Mouse (Mus musculus) monocyte, adult 5-6 weeks (primary cell): ENCODE results near the gene Cbfb. TPM values are rescaled to one million over a fixed set of nuclear protein-coding genes. Genes with fewer than 3 reads are reported as not detected.
A peak's percentile ranks its signal among the peaks of the same experiment; 100 is the strongest.
"Not testable (repeated sequence)": the region's sequence is repeated elsewhere in the genome, so short reads cannot be mapped to it uniquely, and the experiment has no call there.

Source experiments
- ATAC-seq: fragments of 153-309, 156-312 bp; replicated peaks from 2 replicates; pipeline ENCODE4 v1.8.0; 2017; ENCODE audit warnings: mild to moderate bottlenecking; ENCODE audit not compliant: low TSS enrichment, insufficient number of reproducible peaks, severe bottlenecking, poor library complexity, low FRiP score
- total RNA-seq: library from RNA; stranded (forward); fragments of 200-1000, 200-491, 200-594 nt; gene quantifications from 3 replicates; pipeline ENCODE4 v1.2.3, GENCODE M21; 2017

Gene Cbfb
- total RNA-seq, 1 experiment from 2014 or later, result 167 TPM

- peak; percentile 44; the same call in 1 of the 2 replicates for ATAC-seq
These were observed 1.5 kb downstream of the Cbfb start for GRCm38 (mm10) chr8:105172003-105172362.

- not testable (repeated sequence) for ATAC-seq
These were observed 4.8 kb downstream of the Cbfb start for GRCm38 (mm10) chr8:105175287-105175686.

- no peak for ATAC-seq
These were observed 7.8 kb downstream of the Cbfb start for GRCm38 (mm10) chr8:105178211-105178800.

GRCm38 (mm10) chr8:105182201-105182600, 11.7 kb downstream of the Cbfb start:
- ATAC-seq, result no peak

- ATAC-seq, result no peak
These were observed 16.1 kb downstream of the Cbfb start for GRCm38 (mm10) chr8:105186467-105187005.

- no peak for ATAC-seq
These were observed 21.7 kb downstream of the Cbfb start for GRCm38 (mm10) chr8:105192182-105192581.

GRCm38 (mm10) chr8:105205748-105206147, 35.3 kb downstream of the Cbfb start:
- ATAC-seq, result no peak

GRCm38 (mm10) chr8:105206766-105207275, 36.3 kb downstream of the Cbfb start:
- no peak for ATAC-seq

- ATAC-seq, result no peak
These were observed 37.3 kb downstream of the Cbfb start for GRCm38 (mm10) chr8:105207675-105208273.

- no peak for ATAC-seq
These were observed 39.0 kb downstream of the Cbfb start for GRCm38 (mm10) chr8:105209153-105210110.

- no peak for ATAC-seq
These were observed 43.6 kb downstream of the Cbfb start for GRCm38 (mm10) chr8:105214104-105214503.

- peak; percentile 68 for ATAC-seq
These were observed 47.5 kb downstream of the Cbfb start for GRCm38 (mm10) chr8:105217926-105218522.

- no peak for ATAC-seq
These were observed 53.4 kb downstream of the Cbfb start for GRCm38 (mm10) chr8:105223850-105224249.

GRCm38 (mm10) chr8:105224413-105225271, 54.2 kb downstream of the Cbfb start, which contains the start of gene D230025D16Rik:
Gene D230025D16Rik (plus strand): TSS chr8:105225145.
- ATAC-seq, result peak; percentile 99

- no peak for ATAC-seq
These were observed 54.8 kb downstream of the Cbfb start for GRCm38 (mm10) chr8:105225272-105225593.

- ATAC-seq, result no peak
These were observed 55.4 kb downstream of the Cbfb start for GRCm38 (mm10) chr8:105225917-105226316.

GRCm38 (mm10) chr8:105231503-105232320, 61.2 kb downstream of the Cbfb start:
- no peak for ATAC-seq
